Mouse (Mus musculus) T-cell, adult 2 months (primary cell): ENCODE results near the gene Tas2r123.

Experiments used
- DNase-seq: peaks from one replicate; pipeline ENCODE4 v3.0.0; 2022; ENCODE audit warnings: low spot score

Gene Tas2r123

DNA sequence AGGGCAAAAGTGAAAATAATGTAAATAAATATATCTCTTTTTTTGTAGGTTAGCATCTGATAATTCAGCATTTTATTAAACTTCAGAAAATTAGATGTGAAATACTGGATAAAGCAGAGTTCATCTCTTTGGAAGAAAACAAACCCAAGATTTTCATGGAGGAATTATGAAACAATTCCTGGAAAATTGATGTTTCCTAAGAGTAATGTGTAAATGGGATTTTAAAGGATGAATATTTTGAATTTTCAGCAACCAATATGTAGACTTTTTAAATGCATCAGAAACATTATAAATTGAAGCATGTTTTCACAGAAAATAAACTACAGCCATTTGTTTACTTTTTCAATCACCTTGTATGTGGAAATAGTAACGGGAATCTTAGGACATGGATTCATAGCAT is at the start of gene Tas2r123:
Gene Tas2r123 (plus strand): TSS at position 301 of the 400 bp plus-strand sequence.
- no peak for DNase-seq

DNA sequence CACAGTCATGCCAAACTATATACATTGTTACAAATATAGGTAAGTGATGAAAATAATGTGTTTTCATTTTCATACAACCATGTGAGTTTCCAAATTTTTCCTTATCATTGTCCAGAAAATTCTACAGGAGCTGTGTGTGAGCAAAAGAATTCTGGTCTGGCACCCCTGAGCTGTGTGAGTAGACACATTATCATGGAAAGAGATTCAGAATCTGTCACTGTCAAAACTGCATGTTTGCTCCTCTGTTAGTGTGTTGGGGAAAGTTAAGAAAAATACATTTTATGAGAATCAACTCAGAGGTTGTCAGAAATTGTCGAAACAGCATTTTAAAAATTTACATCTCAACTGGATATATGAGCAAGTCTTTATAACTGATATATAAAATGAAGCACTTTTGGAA is 44.4 kb upstream of the Tas2r123 start, which contains the start of gene Tas2r117:
Gene Tas2r117 (plus strand): TSS at position 301 of the 400 bp plus-strand sequence.
- DNase-seq: no peak

DNA sequence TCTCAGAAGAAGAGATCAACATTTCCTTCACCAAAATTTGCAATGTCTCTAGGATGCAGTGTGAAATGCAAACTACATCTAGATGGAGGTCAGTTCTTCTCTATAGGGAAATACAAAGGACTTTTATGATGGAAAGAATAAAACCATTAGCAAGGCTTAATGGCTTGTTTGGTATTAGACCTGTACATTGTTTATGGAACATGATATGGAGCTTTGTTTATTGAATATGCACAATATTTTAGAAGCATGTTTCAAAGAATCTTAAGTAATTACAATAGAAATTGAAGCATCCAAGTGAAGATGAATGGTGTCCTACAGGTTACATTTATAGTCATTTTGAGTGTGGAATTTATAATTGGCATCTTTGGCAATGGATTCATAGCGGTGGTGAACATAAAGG is 8.2 kb downstream of the Tas2r123 start, which contains the start of gene Tas2r116:
Gene Tas2r116 (plus strand): TSS at position 301 of the 400 bp plus-strand sequence.
- no peak for DNase-seq

DNA sequence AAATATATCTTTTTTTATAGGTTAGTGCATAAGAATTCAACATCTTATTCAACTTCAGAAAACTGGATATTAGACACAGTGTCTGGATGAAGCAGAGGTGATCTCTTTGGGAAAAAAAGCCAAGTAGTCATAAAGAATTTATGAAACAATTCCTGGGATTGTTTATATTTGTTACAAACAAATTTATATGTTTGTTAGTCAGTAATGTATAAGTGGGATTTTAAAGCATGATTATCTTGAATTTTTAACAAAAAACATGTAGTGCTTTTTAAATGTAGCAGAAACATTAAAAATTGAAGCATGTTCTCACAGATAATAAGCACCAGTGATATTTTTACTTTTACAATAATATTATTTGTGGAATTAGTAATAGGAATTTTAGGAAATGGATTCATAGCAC is 20.8 kb downstream of the Tas2r123 start, which contains the start of gene Tas2r110:
Gene Tas2r110 (plus strand): TSS at position 301 of the 400 bp plus-strand sequence.
- DNase-seq: no peak

DNA sequence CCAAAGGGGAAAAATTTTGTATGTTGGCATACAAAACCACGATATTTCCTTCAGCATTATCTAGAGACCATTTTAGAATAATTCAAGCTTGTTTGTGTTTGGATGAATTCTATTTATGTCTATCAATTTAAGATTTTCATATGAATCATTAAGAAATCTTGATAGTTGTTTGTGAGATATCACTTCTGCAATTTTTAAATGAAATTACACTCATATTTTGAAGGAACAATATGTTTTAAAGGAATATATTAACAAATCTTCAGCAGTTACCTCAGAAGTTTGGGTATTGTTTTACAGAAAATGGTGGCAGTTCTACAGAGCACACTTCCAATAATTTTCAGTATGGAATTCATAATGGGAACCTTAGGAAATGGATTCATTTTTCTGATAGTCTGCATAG is 45.8 kb downstream of the Tas2r123 start, which contains the start of gene Tas2r113:
Gene Tas2r113 (plus strand): TSS at position 301 of the 400 bp plus-strand sequence.
- no peak for DNase-seq
